Mouse (Mus musculus): ENCODE data around the gene Mxi1. TPM values are rescaled to one million over a fixed set of nuclear protein-coding genes. Genes with fewer than 3 reads are reported as not detected.
"Not testable (repeated sequence)": the region's sequence is repeated elsewhere in the genome, so short reads cannot be mapped to it uniquely, and the experiment has no call there.

The Mxi1 gene
- polyA plus RNA-seq, 1 experiment from 2014 or later, result 31.0 TPM

- no peak overlapping the region for H3K27ac ChIP-seq
- peaks cover 37% of the 10 kb centered on the region for H3K4me1 ChIP-seq (replicated peaks)
- no peak overlapping the region for H3K9ac ChIP-seq
- no peak overlapping the region for H3K4me3 ChIP-seq (replicated peaks)
- H3K27me3 ChIP-seq, result no peaks in the 10 kb centered on the region
- H3K36me3 ChIP-seq, result peaks cover 4% of the 10 kb centered on the region
- H3K4me2 ChIP-seq, result no peak overlapping the region
- ATAC-seq (ENCODE audit: low read depth), result no peak
- H3K9me3 ChIP-seq (replicated peaks), result no peaks in the 10 kb centered on the region
- DNase-seq, result no peak
Measured at GRCm38 (mm10) chr19:53393646-53394045, 83.3 kb downstream of the Mxi1 start.

- H3K4me2 ChIP-seq, result no peak overlapping the region
Measured at GRCm38 (mm10) chr19:53394552-53394951, 84.2 kb downstream of the Mxi1 start.

DNA sequence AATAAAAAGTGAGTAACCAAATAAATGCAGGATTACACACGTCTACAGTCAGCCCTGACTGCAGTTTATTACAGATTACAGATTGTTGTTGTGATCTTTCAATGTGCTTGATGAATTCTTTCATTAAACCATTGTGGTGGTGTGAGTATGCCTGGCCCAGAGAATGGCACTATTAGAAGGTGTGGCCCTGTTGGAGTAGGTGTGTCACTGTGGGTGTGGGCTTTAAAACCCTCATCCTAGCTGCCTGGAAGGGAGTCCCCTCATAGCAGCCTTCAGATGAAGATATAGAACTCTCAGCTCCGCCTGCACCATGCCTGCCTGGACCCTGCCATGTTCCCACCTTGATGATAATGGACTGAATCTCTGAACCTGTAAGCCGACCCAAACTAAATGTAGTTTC is 84.6 kb downstream of the Mxi1 start:
- ATAC-seq (ENCODE audit: low read depth); H3K27ac ChIP-seq; H3K9me3 ChIP-seq (replicated peaks); DNase-seq; H3K27me3 ChIP-seq; H3K4me3 ChIP-seq (replicated peaks); H3K9ac ChIP-seq; H3K4me2 ChIP-seq; H3K36me3 ChIP-seq: not testable (repeated sequence)
- peaks cover 32% of the 10 kb centered on the region for H3K4me1 ChIP-seq (replicated peaks)
- 63% methylated on average over 3 of the region's 3 CpGs for WGBS (ENCODE audit: insufficient replicate concordance)

More at GRCm38 (mm10) chr19:53394552-53394951, 84.2 kb downstream of the Mxi1 start:
- Histone ChIP-seq H3K9ac (no peak overlapping the region), H3K36me3 (no peaks in the 10 kb centered on the region), H3K27ac (no peak overlapping the region), H3K27me3 (no peaks in the 10 kb centered on the region), H3K9me3 (replicated peaks) (no peaks in the 10 kb centered on the region), H3K4me1 (replicated peaks) (peaks cover 32% of the 10 kb centered on the region), H3K4me3 (replicated peaks) (no peak overlapping the region)
- 13% methylated on average over 7 of the region's 7 CpGs for WGBS (ENCODE audit: insufficient replicate concordance)
- DNase-seq (peak; percentile 20), ATAC-seq (ENCODE audit: low read depth) (no peak)

GRCm38 (mm10) chr19:53395805-53396204 is 85.5 kb downstream of the Mxi1 start:
- not testable (repeated sequence) for DNase-seq
- 55% methylated on average over 5 of the region's 5 CpGs for WGBS (ENCODE audit: insufficient replicate concordance)

DNA sequence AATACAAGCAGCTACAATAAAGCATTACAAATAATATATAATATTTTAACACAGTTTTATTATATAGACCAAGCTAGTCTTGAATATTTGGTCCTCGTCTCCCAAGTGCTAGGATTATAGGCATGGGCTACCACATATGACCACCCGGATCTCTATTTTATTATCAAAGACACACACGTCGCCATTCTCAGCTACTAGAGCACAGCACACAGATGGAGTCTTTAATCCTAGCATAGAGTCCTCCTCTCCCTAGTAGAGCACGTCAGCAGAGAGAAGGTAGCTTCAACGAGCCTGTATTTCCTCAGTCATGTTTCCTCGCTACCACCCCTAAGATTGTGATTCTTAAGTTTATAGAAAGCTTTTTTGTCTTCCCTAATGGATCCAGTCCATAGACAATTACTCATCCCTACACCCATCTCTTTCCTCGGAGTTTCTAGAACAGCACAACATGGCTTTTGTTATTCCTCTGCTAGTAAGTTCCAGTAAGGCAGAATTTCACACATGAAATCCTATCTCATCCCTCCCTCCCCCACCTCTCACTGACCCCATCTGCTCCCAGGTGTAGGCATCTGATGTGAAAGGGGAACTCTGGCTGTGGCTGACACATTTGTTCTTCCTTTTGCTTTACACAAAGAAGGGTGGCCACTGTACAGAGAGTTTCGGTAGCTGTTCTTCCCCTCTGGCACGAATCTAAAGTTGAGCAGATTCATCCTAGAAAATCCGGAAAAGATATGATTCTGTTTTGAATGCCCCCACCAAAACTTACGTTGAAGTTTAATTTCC is 87.3 kb downstream of the Mxi1 start:
- ATAC-seq (ENCODE audit: low read depth), result no peak
- H3K27ac ChIP-seq, result no peak overlapping the region
- 65% methylated on average over 12 of the region's 12 CpGs for WGBS (ENCODE audit: insufficient replicate concordance)
- no peak overlapping the region for H3K4me2 ChIP-seq
- no peaks in the 10 kb centered on the region for H3K9me3 ChIP-seq (replicated peaks)
- H3K4me3 ChIP-seq (replicated peaks), result no peak overlapping the region
- no peaks in the 10 kb centered on the region for H3K36me3 ChIP-seq
- DNase-seq, result no peak
- no peaks in the 10 kb centered on the region for H3K27me3 ChIP-seq
- no peak overlapping the region for H3K9ac ChIP-seq
- peaks cover 16% of the 10 kb centered on the region for H3K4me1 ChIP-seq (replicated peaks)

More at GRCm38 (mm10) chr19:53395805-53396204, 85.5 kb downstream of the Mxi1 start:
- not testable (repeated sequence) for H3K36me3 ChIP-seq; H3K4me3 ChIP-seq (replicated peaks); H3K4me2 ChIP-seq; H3K9ac ChIP-seq; ATAC-seq (ENCODE audit: low read depth); H3K27ac ChIP-seq; H3K9me3 ChIP-seq (replicated peaks); H3K27me3 ChIP-seq
- H3K4me1 ChIP-seq (replicated peaks), result peaks cover 32% of the 10 kb centered on the region

DNA sequence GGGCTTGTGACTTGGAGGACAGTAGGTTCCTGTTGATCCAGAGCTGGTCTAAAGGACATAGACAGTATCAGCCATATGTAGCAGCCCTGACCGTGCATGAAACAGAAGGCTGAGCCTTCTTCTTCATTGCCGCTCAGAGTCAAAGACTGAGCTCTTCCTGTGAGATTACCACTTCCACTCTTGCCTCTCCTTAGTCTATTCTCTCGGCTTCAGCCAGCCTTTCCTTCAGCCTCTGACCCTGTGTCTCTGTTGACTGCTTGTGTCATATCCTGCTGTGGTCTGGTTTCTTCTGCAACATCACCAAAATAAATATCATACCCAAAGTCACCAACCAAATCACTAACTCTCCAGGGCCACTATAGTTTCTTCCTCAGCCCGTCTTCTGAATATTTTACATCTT is 88.9 kb downstream of the Mxi1 start:
- H3K4me3 ChIP-seq (replicated peaks), result no peak overlapping the region
- H3K9me3 ChIP-seq (replicated peaks), result no peaks in the 10 kb centered on the region
- H3K4me2 ChIP-seq, result no peak overlapping the region
- no peak overlapping the region for H3K9ac ChIP-seq
- H3K27me3 ChIP-seq, result no peaks in the 10 kb centered on the region
- peaks cover 13% of the 10 kb centered on the region for H3K4me1 ChIP-seq (replicated peaks)
- no peaks in the 10 kb centered on the region for H3K36me3 ChIP-seq
- no peak for DNase-seq
- no peak for ATAC-seq (ENCODE audit: low read depth)
- WGBS (ENCODE audit: insufficient replicate concordance), result 37% methylated on average over 4 of the region's 4 CpGs
- no peak overlapping the region for H3K27ac ChIP-seq

DNA sequence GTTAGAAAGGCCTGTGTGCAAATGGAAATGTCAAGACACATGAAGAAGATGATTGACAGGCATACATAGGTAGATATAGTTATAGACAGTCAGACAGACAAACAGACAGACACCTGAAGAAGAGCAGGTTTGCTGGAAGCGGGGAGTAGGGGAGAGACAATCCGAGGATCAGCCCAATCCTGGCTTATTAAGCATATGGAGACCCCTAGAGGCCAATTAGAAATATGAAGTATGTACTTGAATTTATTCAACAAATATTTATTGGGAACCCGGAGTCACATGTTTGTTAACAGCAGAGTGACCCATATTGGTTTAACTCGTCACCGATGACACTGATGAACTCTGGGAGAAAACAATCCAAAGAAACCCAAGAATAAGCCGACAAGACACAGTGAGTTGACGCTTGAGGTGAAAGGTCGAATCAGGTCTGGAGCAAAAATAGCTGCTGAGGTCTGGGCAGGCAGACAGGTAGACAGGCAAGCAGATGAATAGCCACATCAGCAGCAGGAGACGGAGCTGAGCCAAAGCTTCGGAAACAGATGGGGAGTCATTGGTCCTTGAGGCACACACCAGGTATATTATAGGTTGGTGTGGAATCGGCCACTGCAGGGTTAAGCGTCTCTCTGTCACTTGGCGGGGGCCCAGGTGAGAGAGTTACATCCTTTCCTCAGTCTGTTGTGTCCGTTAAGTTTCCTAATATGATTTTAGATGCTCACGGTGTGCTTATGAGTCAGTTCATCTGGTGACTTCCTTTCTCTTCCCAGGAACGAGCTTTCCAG is 90.2 kb downstream of the Mxi1 start:
- Histone ChIP-seq H3K4me2 (no peak overlapping the region), H3K27me3 (no peaks in the 10 kb centered on the region), H3K9ac (no peak overlapping the region), H3K4me3 (replicated peaks) (no peak overlapping the region), H3K36me3 (no peaks in the 10 kb centered on the region), H3K27ac (no peak overlapping the region), H3K9me3 (replicated peaks) (no peaks in the 10 kb centered on the region), H3K4me1 (replicated peaks) (peaks cover 5% of the 10 kb centered on the region)
- WGBS (ENCODE audit: insufficient replicate concordance), result 70% methylated on average over 16 of the region's 16 CpGs
- ATAC-seq (ENCODE audit: low read depth), result no peak
- no peak for DNase-seq

- H3K4me3 ChIP-seq (replicated peaks), result no peak overlapping the region
- 44% methylated on average over 12 of the region's 12 CpGs for WGBS (ENCODE audit: insufficient replicate concordance)
- H3K4me1 ChIP-seq (replicated peaks), result peaks cover 5% of the 10 kb centered on the region
- H3K36me3 ChIP-seq, result no peaks in the 10 kb centered on the region
- ATAC-seq (ENCODE audit: low read depth), result no peak
- no peak overlapping the region for H3K9ac ChIP-seq
- no peaks in the 10 kb centered on the region for H3K27me3 ChIP-seq
- H3K27ac ChIP-seq, result no peak overlapping the region
- H3K4me2 ChIP-seq, result no peak overlapping the region
- no peaks in the 10 kb centered on the region for H3K9me3 ChIP-seq (replicated peaks)
- DNase-seq, result no peak
Measured at GRCm38 (mm10) chr19:53402741-53403432, 92.6 kb downstream of the Mxi1 start.

- H3K4me3 ChIP-seq (replicated peaks), result no peak overlapping the region
- H3K27ac ChIP-seq, result no peak overlapping the region
- DNase-seq, result no peak
- H3K9ac ChIP-seq, result no peak overlapping the region
- no peaks in the 10 kb centered on the region for H3K9me3 ChIP-seq (replicated peaks)
- no peak overlapping the region for H3K4me2 ChIP-seq
- WGBS (ENCODE audit: insufficient replicate concordance), result 62% methylated on average over 10 of the region's 10 CpGs
- H3K36me3 ChIP-seq, result no peaks in the 10 kb centered on the region
- ATAC-seq (ENCODE audit: low read depth), result no peak
- H3K27me3 ChIP-seq, result no peaks in the 10 kb centered on the region
- peaks cover 5% of the 10 kb centered on the region for H3K4me1 ChIP-seq (replicated peaks)
Measured at GRCm38 (mm10) chr19:53404219-53404836, 94.0 kb downstream of the Mxi1 start.

GRCm38 (mm10) chr19:53404837-53405356 is 94.6 kb downstream of the Mxi1 start:
- Histone ChIP-seq H3K9ac (no peak overlapping the region), H3K4me3 (replicated peaks) (no peak overlapping the region), H3K36me3 (no peaks in the 10 kb centered on the region), H3K9me3 (replicated peaks) (no peaks in the 10 kb centered on the region), H3K4me1 (replicated peaks) (peaks cover 6% of the 10 kb centered on the region), H3K4me2 (no peak overlapping the region), H3K27me3 (no peaks in the 10 kb centered on the region), H3K27ac (no peak overlapping the region)
- DNase-seq, result no peak
- WGBS (ENCODE audit: insufficient replicate concordance), result 56% methylated on average over 18 of the region's 18 CpGs
- ATAC-seq (ENCODE audit: low read depth), result no peak

DNA sequence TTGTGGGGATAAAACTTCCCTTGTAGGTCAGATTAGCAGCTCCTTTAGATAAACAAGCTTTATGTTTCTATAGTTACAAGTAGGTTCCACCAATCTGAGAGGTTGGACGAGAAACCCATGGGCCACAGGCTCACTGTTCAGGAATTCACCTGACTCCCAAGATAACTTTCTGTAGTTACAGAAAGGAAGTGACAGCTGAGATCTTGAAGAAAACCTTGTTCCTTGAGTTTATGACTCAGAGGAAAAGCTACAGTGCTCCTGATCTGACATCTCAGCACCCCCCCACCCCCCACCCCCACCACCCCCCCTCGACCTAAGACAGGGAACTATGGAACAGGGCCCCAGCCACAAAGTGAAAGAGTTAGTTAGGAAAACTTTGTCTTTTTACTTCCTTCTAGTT is 95.5 kb downstream of the Mxi1 start:
- Histone ChIP-seq H3K27me3 (no peaks in the 10 kb centered on the region), H3K27ac (no peak overlapping the region), H3K4me1 (replicated peaks) (peaks cover 10% of the 10 kb centered on the region), H3K4me2 (no peak overlapping the region), H3K9ac (no peak overlapping the region), H3K36me3 (no peaks in the 10 kb centered on the region), H3K4me3 (replicated peaks) (no peak overlapping the region), H3K9me3 (replicated peaks) (no peaks in the 10 kb centered on the region)
- no peak for ATAC-seq (ENCODE audit: low read depth)
- no peak for DNase-seq
- 21% methylated on average over 2 of the region's 2 CpGs for WGBS (ENCODE audit: insufficient replicate concordance)
